Mouse (Mus musculus) limb, embryonic 12.5 days (tissue): Measurements from ENCODE around the gene Mex3d. TPM values are rescaled to one million over a fixed set of nuclear protein-coding genes. Genes with fewer than 3 reads are reported as not detected.
A peak's percentile ranks its signal among the peaks of the same experiment; 100 is the strongest.

ENCODE experiments used
- ATAC-seq: fragments of 200-750 bp; cut with Nextera tagmentation; 2 replicates; pipeline ENCODE4 v1.8.0; 2017; ENCODE audit warnings: low read depth, moderate TSS enrichment; ENCODE audit not compliant: insufficient number of reproducible peaks, insufficient read depth, low FRiP score, low TSS enrichment
- H3K27ac ChIP-seq: fragments of 300-500 bp; sonication (generic); 2 replicates; pipeline ENCODE4 v1.5.1; 2016; ENCODE audit warnings: mild to moderate bottlenecking, moderate library complexity
- H3K27me3 ChIP-seq: fragments of 300-500 bp; sonication (generic); 2 replicates; pipeline ENCODE4 v1.6.1; 2016; ENCODE audit warnings: mild to moderate bottlenecking, moderate library complexity
- H3K36me3 ChIP-seq: fragments of 300-500 bp; sonication (generic); 2 replicates; pipeline ENCODE4 v1.6.1; 2016; ENCODE audit warnings: mild to moderate bottlenecking, moderate library complexity
- H3K4me1 ChIP-seq: fragments of 300-500 bp; sonication (generic); replicated peaks from 2 replicates; pipeline ENCODE4 v1.6.1; 2016
- H3K4me2 ChIP-seq: fragments of 300-500 bp; sonication (generic); 2 replicates; pipeline ENCODE4 v1.6.1; 2016; ENCODE audit warnings: mild to moderate bottlenecking, moderate library complexity
- H3K4me3 ChIP-seq: fragments of 300-500 bp; sonication (generic); replicated peaks from 2 replicates; pipeline ENCODE4 v1.5.1; 2016; ENCODE audit warnings: mild to moderate bottlenecking
- H3K9ac ChIP-seq: fragments of 300-500 bp; sonication (generic); replicated peaks from 2 replicates; pipeline ENCODE4 v1.6.1; 2016; ENCODE audit warnings: mild to moderate bottlenecking, moderate library complexity
- H3K9me3 ChIP-seq: fragments of 300-500 bp; sonication (generic); 2 replicates; pipeline ENCODE4 v1.6.1; 2016; ENCODE audit warnings: mild to moderate bottlenecking, moderate library complexity
- WGBS: fragments of 180-500 bp; shearing (Covaris S2); methylation state at CpG from one replicate; pipeline ENCODE4 v1.1.7; 2016; 5-methylcytosine and 5-hydroxymethylcytosine counted together
- polyA plus RNA-seq: library from polyadenylated mRNA; unstranded; fragments of >200 nt; fragmentation: Nextera tagmentation; extraction: Ambion mirVana; gene quantifications from 2 replicates; pipeline ENCODE4 v1.2.1, GENCODE M21; 2016

The Mex3d gene
- polyA plus RNA-seq, 1 experiment from 2014 or later, result 15.2 TPM

DNA sequence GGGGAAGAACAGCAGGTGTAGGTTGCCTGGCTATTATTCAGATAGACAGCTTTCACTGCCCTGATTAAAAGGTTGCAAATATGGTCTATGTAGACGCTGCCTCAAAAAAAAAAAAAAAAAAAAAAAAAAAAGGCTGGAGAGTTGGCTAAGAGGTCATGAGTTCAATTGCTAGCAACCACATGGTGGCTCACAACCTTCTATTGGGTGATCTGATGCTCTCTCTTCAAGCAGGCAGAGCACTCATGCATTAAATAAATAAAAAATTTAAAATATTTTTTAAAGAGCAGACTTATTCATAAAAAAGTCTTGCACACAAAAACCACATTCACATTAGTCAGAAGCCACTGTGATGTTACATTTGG, 10.7 kb upstream of the Mex3d start:
- H3K9ac ChIP-seq, result peak overlapping the region; percentile 95
- 0% methylated on average over 1 of the region's 1 CpGs for WGBS
- peak overlapping the region; percentile 74 for H3K4me3 ChIP-seq
- ATAC-seq, result no peak
- peak overlapping the region; percentile 99 for H3K27ac ChIP-seq
- H3K4me2 ChIP-seq, result peak overlapping the region; percentile 88
- peaks cover 68% of the 10 kb centered on the region for H3K36me3 ChIP-seq
- H3K9me3 ChIP-seq, result no peaks in the 10 kb centered on the region
- H3K27me3 ChIP-seq, result no peaks in the 10 kb centered on the region
- H3K4me1 ChIP-seq, result peaks cover 33% of the 10 kb centered on the region

DNA sequence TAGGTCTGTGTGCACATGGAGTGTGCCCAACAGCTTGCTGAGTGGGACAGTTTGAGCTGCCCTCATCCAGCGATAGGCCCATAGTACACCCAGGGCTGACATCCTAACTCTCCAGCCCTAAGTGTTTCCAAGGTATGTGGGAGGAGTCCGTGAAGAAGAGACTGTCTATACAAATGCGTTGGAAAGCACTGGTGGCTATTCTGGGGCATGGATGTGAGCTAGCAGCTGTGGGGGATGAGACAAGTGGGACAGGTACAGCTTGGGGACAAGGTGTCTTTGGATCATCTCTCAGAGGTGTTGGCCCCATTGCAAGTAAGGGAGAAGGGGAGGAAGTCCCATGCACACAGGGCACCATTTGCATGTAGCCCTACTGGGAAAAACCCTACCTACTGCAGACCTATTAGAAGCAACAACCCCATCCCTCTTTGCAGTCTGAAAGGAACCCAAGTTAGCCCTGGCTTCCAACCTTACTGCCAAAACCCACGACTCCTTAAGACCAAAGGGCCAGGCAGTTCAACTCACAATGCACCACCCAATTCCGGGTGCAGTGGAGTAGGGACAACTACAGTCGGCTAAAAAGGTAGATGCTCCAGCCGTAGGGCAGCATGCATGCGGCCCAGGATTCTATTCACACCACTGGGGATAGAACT, 10.2 kb upstream of the Mex3d start:
- Histone ChIP-seq H3K9me3 (no peaks in the 10 kb centered on the region), H3K36me3 (peaks cover 68% of the 10 kb centered on the region), H3K4me1 (peaks cover 33% of the 10 kb centered on the region), H3K4me3 (peak overlapping the region; percentile 74), H3K27me3 (no peaks in the 10 kb centered on the region), H3K9ac (peak overlapping the region; percentile 95), H3K27ac (peak overlapping the region; percentile 80), H3K4me2 (peak overlapping the region; percentile 88)
- ATAC-seq, result no peak
- WGBS, result 65% methylated on average over 8 of the region's 8 CpGs

DNA sequence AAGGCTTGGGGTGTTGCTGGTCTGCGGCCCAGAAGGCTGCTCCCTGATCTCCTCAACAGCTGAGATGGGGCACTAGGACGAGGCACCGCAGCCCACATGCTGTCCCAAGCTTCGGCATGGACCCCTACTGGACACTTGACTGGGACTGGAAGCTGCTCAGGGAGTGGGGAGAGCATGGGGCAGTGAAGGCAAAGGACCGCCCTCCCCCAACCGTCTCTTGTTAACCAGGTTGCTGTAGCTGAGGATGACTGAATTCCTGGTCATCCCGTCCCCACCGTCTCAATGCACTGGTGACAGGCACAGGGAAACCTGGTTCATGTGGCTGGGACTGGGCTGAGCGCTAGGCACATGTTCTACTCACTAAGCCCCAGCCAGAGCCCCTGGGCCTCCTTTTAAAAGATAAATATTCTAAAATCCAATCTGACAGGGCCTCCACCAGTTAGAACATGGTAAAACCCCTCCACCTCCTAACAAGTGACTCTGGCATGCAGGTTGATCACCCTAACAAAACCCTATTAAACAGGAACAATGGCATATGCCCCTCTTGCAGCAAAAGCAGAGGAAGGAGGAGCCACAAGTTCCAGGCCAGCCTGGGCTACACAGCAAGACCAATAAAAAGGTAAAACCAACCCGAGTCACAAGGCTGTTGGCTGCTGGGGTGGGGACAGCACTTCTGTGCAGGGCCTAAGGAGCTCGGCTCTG, 9.5 kb upstream of the Mex3d start:
- Histone ChIP-seq H3K27me3 (no peaks in the 10 kb centered on the region), H3K36me3 (peaks cover 68% of the 10 kb centered on the region), H3K4me1 (peaks cover 33% of the 10 kb centered on the region), H3K9ac (peak overlapping the region; percentile 95; the same call in 1 of the 2 replicates), H3K9me3 (no peaks in the 10 kb centered on the region), H3K27ac (peak overlapping the region; percentile 36; the same call in 1 of the 2 replicates), H3K4me2 (peak overlapping the region; percentile 88), H3K4me3 (peak overlapping the region; percentile 74)
- ATAC-seq, result no peak
- 88% methylated on average over 11 of the region's 11 CpGs for WGBS

DNA sequence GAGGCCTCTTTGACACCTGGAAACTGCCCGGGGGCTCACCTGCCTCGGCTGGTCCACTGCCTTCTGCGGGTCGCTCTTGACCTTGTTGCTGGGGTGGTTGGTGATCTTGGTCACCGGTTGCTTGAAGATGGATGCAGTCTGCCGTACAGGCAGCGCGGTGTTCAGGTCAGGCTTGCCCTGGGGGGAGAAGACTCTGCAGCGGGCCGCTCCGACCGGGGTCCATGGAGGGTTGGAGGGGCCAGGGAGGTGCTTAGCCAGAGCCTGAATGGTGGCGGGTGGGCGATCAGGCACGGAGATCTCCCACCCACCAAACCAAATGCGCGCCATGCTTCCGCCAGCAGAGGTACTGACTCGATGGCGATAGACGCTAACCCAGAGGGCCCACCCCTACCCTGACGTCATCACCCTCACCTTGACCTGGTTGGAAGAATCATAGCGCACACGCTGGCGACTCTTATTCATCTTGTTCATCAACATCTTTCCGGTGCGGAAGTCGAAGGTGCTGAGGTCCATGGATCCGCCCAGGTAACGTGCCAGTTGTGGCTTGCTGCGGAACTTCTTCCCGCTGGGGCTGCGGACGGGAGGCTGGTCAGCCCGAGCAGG, 7.7 kb upstream of the Mex3d start:
- Histone ChIP-seq H3K4me1 (peaks cover 21% of the 10 kb centered on the region), H3K4me3 (no peak overlapping the region; the same call in 1 of the 2 replicates), H3K9ac (no peak overlapping the region), H3K27ac (no peak overlapping the region), H3K4me2 (no peak overlapping the region), H3K27me3 (no peaks in the 10 kb centered on the region), H3K9me3 (no peaks in the 10 kb centered on the region), H3K36me3 (peaks cover 76% of the 10 kb centered on the region)
- 94% methylated on average over 35 of the region's 35 CpGs for WGBS
- no peak for ATAC-seq

DNA sequence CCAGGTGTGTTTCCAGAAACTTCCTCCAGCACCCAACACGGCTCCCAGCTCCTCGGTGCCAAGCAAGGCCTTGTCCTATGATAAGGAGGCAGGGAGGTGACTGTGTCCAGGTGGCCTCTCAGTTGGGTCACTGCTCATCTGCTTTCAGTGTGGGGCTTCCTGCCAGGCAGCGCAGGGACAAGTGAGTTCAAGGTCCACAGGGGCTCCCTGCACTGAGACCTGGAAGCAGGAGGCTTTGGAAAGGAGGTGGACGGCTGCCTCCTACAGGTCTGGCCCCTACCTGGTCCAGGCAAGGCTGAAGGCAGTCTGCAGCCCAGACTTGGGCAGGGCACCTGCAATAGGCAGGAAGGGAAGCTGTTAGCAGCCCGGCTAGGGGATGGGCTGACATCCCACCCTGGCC, 5.2 kb upstream of the Mex3d start:
- Histone ChIP-seq H3K27me3 (no peaks in the 10 kb centered on the region), H3K4me3 (no peak overlapping the region), H3K4me1 (peaks cover 26% of the 10 kb centered on the region), H3K36me3 (peaks cover 81% of the 10 kb centered on the region), H3K9ac (no peak overlapping the region), H3K27ac (no peak overlapping the region), H3K4me2 (no peak overlapping the region), H3K9me3 (no peaks in the 10 kb centered on the region)
- no peak for ATAC-seq
- WGBS, result 93% methylated on average over 5 of the region's 5 CpGs

DNA sequence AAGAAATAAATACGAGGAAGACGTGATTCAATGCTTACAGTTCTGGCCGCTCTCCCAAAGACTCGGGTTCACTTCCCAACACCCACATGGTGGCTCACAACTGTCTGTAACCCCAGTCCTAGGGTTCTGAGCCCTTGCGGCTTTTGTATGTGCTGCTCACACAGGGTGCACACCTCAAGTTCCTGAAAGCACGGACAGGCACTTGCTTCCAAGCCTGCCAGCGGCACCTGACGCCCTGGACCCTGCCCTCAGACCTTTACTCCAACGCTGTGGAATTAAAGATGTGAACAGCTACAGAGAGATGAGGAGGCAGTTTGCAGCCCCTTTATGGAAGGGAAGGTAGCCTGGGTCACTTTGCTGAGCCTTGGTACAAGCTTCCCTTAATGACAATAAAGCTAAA, 3.2 kb upstream of the Mex3d start:
- Histone ChIP-seq H3K4me3 (no peak overlapping the region; the same call in 1 of the 2 replicates), H3K27ac (no peak overlapping the region), H3K4me1 (peaks cover 12% of the 10 kb centered on the region), H3K9me3 (no peaks in the 10 kb centered on the region), H3K9ac (no peak overlapping the region), H3K27me3 (no peaks in the 10 kb centered on the region), H3K4me2 (no peak overlapping the region), H3K36me3 (peaks cover 61% of the 10 kb centered on the region)
- 89% methylated on average over 9 of the region's 9 CpGs for WGBS
- ATAC-seq, result no peak

DNA sequence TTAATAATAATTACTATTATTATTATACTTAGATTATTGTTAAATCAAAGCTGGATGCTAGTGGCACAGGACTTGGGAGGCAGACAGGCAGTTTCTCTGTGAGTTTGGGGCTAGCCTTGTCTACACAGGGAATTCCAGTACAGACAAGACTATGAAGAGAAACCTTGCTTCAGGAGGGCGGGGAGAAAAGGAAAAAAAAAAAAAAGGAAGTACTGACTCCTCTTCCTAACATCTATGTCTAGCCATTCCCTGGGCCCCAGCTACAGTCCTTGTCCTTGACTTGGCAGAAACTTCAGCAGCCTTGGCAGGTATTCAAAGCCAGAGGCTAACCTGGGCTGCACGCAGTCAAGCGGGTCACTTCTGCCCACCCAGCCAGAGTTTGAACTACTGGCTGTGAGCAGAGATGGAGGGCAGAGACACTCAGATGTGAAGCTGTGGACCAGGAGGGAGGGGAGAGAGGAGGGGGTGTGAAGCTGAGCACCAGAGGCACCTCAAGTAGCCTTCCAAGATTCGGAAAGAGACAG, 1.8 kb upstream of the Mex3d start:
- Histone ChIP-seq H3K9ac (no peak overlapping the region), H3K27ac (no peak overlapping the region), H3K4me2 (no peak overlapping the region), H3K36me3 (peaks cover 59% of the 10 kb centered on the region), H3K4me3 (no peak overlapping the region), H3K4me1 (peaks cover 24% of the 10 kb centered on the region), H3K9me3 (no peaks in the 10 kb centered on the region), H3K27me3 (no peaks in the 10 kb centered on the region)
- 65% methylated on average over 4 of the region's 4 CpGs for WGBS
- ATAC-seq, result no peak

DNA sequence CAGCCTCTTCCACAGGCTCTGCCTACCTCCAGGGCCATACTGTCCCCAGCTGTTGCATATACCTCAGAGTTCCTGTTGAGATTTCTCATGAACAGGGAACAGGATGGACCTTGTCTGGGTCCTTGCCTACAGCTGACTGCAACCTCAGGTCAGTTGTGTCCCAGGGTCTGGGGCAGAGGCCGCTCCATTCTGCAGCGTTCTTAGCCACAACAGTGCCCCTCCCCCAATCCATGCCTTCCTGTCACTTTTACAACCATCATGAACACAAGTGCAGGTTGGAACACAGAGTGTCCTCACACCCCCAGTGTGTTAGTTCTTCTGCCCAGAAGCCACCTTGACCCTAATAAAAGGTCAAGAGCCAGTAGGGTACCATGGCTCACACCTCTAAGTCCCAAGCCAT, 1.3 kb upstream of the Mex3d start:
- peaks cover 59% of the 10 kb centered on the region for H3K36me3 ChIP-seq
- no peaks in the 10 kb centered on the region for H3K27me3 ChIP-seq
- no peaks in the 10 kb centered on the region for H3K9me3 ChIP-seq
- peak overlapping the region; percentile 97; the same call in 1 of the 2 replicates for H3K4me3 ChIP-seq
- H3K27ac ChIP-seq, result peak overlapping the region; percentile 84
- H3K4me2 ChIP-seq, result peak overlapping the region; percentile 88
- peaks cover 29% of the 10 kb centered on the region for H3K4me1 ChIP-seq
- H3K9ac ChIP-seq, result 0 out of 2 replicates have a peak overlapping the region, but pooled peaks have one; percentile 97
- WGBS, result 14% methylated on average over 2 of the region's 2 CpGs
- ATAC-seq, result no peak

DNA sequence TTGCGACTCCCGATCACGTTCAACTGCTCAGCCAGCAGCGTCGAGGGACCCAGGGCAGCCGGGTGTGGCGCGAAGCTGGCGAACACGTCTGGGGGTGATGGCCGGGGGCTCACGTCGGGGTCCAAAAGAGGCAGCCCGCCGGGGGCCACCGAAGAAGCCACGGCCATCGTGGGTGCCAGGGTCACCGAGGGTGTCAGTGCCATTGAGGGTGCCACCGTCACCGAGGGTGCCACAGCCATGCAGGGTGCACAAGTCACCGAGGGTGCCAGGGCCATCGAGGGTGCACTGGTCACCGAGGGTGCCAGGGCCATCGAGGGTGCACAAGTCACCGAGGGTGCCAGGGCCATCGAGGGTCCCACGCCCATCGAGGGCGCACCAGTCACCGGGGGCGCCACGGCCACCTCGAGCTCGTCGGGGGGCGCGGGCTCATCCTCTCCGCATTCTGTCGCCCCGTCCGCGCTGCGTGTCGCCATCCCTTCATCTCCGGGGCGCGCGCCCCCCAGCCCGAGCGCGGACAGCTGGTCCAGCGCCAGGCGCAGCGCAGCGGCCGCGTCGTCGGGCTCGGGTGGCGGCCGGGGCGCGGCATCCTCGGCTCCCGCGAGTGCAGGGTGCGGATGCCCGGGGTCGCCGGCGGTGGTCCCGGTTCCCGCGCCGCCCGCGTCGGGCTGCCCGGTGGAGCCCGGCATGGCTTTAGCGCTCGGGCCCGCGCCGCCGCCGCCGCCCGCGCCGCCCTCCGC, 556 bp downstream of the Mex3d start:
- H3K9me3 ChIP-seq, result no peaks in the 10 kb centered on the region
- ATAC-seq, result no peak
- H3K27me3 ChIP-seq, result no peaks in the 10 kb centered on the region
- peaks cover 38% of the 10 kb centered on the region for H3K4me1 ChIP-seq
- H3K9ac ChIP-seq, result peak overlapping the region; percentile 97
- peaks cover 59% of the 10 kb centered on the region for H3K36me3 ChIP-seq
- peak overlapping the region; percentile 97 for H3K4me3 ChIP-seq
- under 1% methylated on average over 70 of the region's 94 CpGs for WGBS
- H3K4me2 ChIP-seq, result peak overlapping the region; percentile 94
- H3K27ac ChIP-seq, result peak overlapping the region; percentile 90

DNA sequence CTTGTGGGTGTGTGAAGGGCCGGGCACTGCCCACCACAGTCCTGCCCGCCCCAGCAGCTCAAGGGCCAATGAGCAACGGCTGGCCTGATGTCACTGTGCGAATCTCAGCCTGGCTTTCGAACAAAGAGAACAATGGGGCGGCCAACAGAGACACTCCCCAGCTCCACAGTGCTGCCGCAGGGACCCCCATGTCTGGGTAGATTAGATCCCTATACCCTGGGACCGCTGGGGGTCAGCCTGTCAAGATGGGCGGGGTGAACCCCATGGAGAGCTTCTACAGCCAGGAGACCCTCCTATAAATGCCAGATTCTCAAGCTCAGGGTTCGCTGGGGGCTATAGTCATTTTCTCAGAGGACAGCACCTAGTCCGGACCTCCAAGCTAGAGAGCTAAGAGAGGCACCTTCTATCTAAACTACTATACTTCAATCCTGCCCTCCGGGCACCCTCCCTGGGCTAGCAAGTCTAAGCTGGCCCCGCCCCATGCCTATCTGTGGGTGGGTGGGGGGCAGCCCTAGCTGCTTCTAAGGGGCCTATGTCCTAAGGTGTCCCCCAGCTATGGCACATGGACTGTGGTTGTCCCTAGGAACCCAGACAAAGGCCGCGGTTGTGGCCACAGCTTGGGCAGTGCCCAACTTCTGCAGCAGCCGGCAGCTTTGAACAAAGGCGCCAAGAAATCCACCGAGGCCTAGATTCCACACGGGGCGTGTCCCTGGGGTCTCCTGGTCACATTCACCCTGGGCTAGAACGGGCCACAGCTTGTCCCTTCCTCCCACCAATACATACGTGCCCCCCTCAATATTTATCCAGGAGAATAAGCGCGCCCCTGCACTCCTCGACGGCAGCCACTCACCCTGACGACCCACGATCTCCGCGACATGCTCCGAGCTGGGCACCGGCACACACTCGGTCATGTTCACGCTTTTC, 1.4 kb downstream of the Mex3d start:
- Histone ChIP-seq H3K9ac (peak overlapping the region; percentile 97), H3K27me3 (no peaks in the 10 kb centered on the region), H3K36me3 (peaks cover 59% of the 10 kb centered on the region), H3K9me3 (no peaks in the 10 kb centered on the region), H3K27ac (peak overlapping the region; percentile 90), H3K4me1 (peaks cover 43% of the 10 kb centered on the region), H3K4me2 (peak overlapping the region; percentile 94), H3K4me3 (peak overlapping the region; percentile 97)
- peak; percentile 44 for ATAC-seq
- WGBS, result 2% methylated on average over 34 of the region's 34 CpGs
